Mouse (Mus musculus) limb, embryonic 11.5 days (tissue): ENCODE measurements around the gene Slc22a13. TPM values are rescaled to one million over a fixed set of nuclear protein-coding genes. Genes with fewer than 3 reads are reported as not detected.
"Not testable (repeated sequence)": the region's sequence is repeated elsewhere in the genome, so short reads cannot be mapped to it uniquely, and the experiment has no call there.

Experiments
- ATAC-seq: fragments of 200-750 bp; cut with Nextera tagmentation; 2 replicates; pipeline ENCODE4 v1.8.0; 2017; ENCODE audit warnings: low read depth; ENCODE audit not compliant: insufficient number of reproducible peaks, low FRiP score, low TSS enrichment
- DNase-seq: peaks from one replicate; pipeline ENCODE4 v3.0.0-alpha.2; 2015; ENCODE audit warnings: low spot score
- H3K27ac ChIP-seq: fragments of 300-500 bp; sonication (generic); replicated peaks from 2 replicates; pipeline ENCODE4 v1.5.1; 2014; ENCODE audit warnings: low read depth, mild to moderate bottlenecking, low read length
- H3K27me3 ChIP-seq: fragments of 300-500 bp; sonication (generic); 2 replicates; pipeline ENCODE4 v1.6.1; 2014; ENCODE audit warnings: mild to moderate bottlenecking, low read length, mixed read lengths; ENCODE audit not compliant: control insufficient read depth, insufficient read depth
- H3K36me3 ChIP-seq: fragments of 300-500 bp; sonication (generic); 2 replicates; pipeline ENCODE4 v1.6.1; 2014; ENCODE audit warnings: mild to moderate bottlenecking, low read length, moderate library complexity, mixed read lengths; ENCODE audit not compliant: control insufficient read depth, insufficient read depth
- H3K4me1 ChIP-seq: fragments of 300-500 bp; sonication (generic); 2 replicates; pipeline ENCODE4 v1.6.1; 2014; ENCODE audit warnings: low read length, mixed read lengths; ENCODE audit not compliant: control insufficient read depth, insufficient read depth
- H3K4me2 ChIP-seq: fragments of 300-500 bp; sonication (generic); 2 replicates; pipeline ENCODE4 v1.6.1; 2014; ENCODE audit warnings: low read depth, mild to moderate bottlenecking, moderate library complexity; ENCODE audit not compliant: severe bottlenecking
- H3K4me3 ChIP-seq: fragments of 300-500 bp; sonication (generic); 2 replicates; pipeline ENCODE4 v1.5.1; 2014; ENCODE audit warnings: low read depth, low read length
- H3K9ac ChIP-seq: fragments of 300-500 bp; sonication (generic); 2 replicates; pipeline ENCODE4 v1.6.1; 2014; ENCODE audit warnings: mild to moderate bottlenecking, low read length
- H3K9me3 ChIP-seq: fragments of 300-500 bp; sonication (generic); 2 replicates; pipeline ENCODE4 v1.6.1; 2016; ENCODE audit warnings: low read length; ENCODE audit not compliant: control insufficient read depth
- WGBS: fragments of 180-500 bp; shearing (Covaris S2); extraction: QIAGEN DNeasy Blood & Tissue Kit; methylation state at CpG from one replicate; pipeline ENCODE4 v1.1.7; 2014; 5-methylcytosine and 5-hydroxymethylcytosine counted together
- polyA plus RNA-seq: library from polyadenylated mRNA; unstranded; fragments of >200 nt; fragmentation: Nextera tagmentation; extraction: Ambion mirVana; gene quantifications from 2 replicates; pipeline ENCODE4 v1.2.1, GENCODE M21; 2014

Gene Slc22a13
- polyA plus RNA-seq, 1 experiment from 2014 or later, result not detected

DNA sequence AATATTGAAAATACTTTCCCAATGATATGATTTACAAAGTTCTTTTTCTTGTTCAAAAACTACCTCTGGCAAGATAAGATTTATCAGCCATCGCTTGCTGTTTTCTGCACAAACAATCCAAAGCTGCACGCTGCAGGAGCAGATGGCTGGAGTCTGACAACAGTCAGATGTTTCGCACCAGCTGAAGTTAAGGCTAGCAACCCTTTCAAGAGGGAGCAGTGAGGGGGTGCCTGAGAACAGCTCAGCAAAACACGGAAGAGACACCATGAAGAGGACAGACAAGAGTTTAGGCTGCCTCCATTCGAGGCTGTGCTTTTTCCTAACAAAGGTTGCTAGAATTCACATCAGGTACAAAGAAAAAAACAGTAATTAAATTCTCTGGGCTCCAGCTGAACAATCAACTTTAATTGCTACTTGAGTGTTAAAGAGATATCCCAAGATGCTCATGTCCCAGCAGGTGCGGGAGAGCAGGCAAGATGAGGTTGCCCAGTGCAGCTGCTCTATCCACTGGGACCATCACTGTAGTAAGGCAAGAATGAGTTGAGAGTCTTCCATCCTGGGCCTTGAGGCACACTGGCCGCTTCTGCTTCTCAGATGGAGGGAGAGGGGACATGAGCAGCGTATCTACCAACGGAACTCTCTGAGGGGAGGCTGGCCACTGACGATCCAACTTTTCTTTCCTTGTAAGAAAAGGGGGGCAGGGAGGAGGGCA lies 31.5 kb upstream of the Slc22a13 start:
- DNase-seq (no peak), ATAC-seq (no peak)
- Histone ChIP-seq H3K4me1 (no peaks in the 10 kb centered on the region), H3K27ac (no peak overlapping the region), H3K9me3 (no peaks in the 10 kb centered on the region), H3K4me3 (no peak overlapping the region), H3K4me2 (no peak overlapping the region), H3K9ac (no peak overlapping the region), H3K27me3 (no peaks in the 10 kb centered on the region), H3K36me3 (no peaks in the 10 kb centered on the region; the same call in 1 of the 2 replicates)
- 93% methylated on average over 10 of the region's 10 CpGs for WGBS

- Histone ChIP-seq H3K4me2 (no peak overlapping the region), H3K27ac (no peak overlapping the region), H3K9ac (no peak overlapping the region), H3K27me3 (no peaks in the 10 kb centered on the region), H3K4me1 (no peaks in the 10 kb centered on the region), H3K9me3 (no peaks in the 10 kb centered on the region), H3K36me3 (no peaks in the 10 kb centered on the region; the same call in 1 of the 2 replicates), H3K4me3 (no peak overlapping the region)
- WGBS, result 92% methylated on average over 3 of the region's 3 CpGs
- no peak for ATAC-seq
- no peak for DNase-seq
Observed at GRCm38 (mm10) chr9:119239274-119239673, 30.4 kb upstream of the Slc22a13 start.

- Histone ChIP-seq H3K4me2 (no peak overlapping the region), H3K4me1 (no peaks in the 10 kb centered on the region), H3K9me3 (no peaks in the 10 kb centered on the region), H3K27ac (no peak overlapping the region), H3K9ac (no peak overlapping the region), H3K4me3 (no peak overlapping the region), H3K27me3 (no peaks in the 10 kb centered on the region), H3K36me3 (no peaks in the 10 kb centered on the region; the same call in 1 of the 2 replicates)
- WGBS, result 88% methylated on average over 4 of the region's 4 CpGs
- ATAC-seq (no peak), DNase-seq (no peak)
Observed at GRCm38 (mm10) chr9:119238796-119239195, 29.9 kb upstream of the Slc22a13 start.

GRCm38 (mm10) chr9:119231552-119231951 lies 22.7 kb upstream of the Slc22a13 start:
- H3K4me3 ChIP-seq, result no peak overlapping the region
- ATAC-seq (no peak), DNase-seq (no peak)
- no peaks in the 10 kb centered on the region for H3K36me3 ChIP-seq
- no peaks in the 10 kb centered on the region for H3K4me1 ChIP-seq
- no peaks in the 10 kb centered on the region for H3K27me3 ChIP-seq
- no peak overlapping the region for H3K9ac ChIP-seq
- H3K9me3 ChIP-seq, result no peaks in the 10 kb centered on the region
- no peak overlapping the region for H3K27ac ChIP-seq
- 97% methylated on average over 7 of the region's 7 CpGs for WGBS
- no peak overlapping the region for H3K4me2 ChIP-seq

DNA sequence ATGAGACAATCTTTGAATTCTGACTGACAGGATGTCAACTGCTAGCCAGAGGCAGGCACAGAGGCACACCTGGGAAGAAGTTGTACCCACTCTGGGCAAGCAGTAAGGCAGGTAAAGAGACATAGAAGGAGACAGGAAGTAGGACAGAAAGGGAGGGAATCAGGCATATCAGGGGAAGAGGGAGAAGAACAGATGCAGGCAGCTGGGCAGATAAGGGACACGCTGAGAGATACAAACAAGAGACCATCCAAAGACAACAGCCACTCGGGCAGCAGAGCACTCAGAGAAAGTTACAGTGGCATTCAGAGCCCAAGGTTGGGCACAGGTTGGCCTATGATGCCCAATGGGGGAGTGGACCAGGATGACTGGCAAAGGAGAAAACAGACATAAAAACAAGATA lies 21.9 kb upstream of the Slc22a13 start:
- no peaks in the 10 kb centered on the region for H3K4me1 ChIP-seq
- H3K9ac ChIP-seq, result no peak overlapping the region
- H3K27me3 ChIP-seq, result no peaks in the 10 kb centered on the region
- ATAC-seq (no peak), DNase-seq (no peak)
- no peak overlapping the region for H3K4me3 ChIP-seq
- no peak overlapping the region for H3K4me2 ChIP-seq
- H3K9me3 ChIP-seq, result no peaks in the 10 kb centered on the region
- 92% methylated on average over 2 of the region's 2 CpGs for WGBS
- no peak overlapping the region for H3K27ac ChIP-seq
- H3K36me3 ChIP-seq, result no peaks in the 10 kb centered on the region

GRCm38 (mm10) chr9:119220249-119220648 lies 11.4 kb upstream of the Slc22a13 start:
- Histone ChIP-seq H3K4me1 (no peaks in the 10 kb centered on the region), H3K4me2 (no peak overlapping the region), H3K36me3 (no peaks in the 10 kb centered on the region), H3K9me3 (no peaks in the 10 kb centered on the region), H3K4me3 (no peak overlapping the region), H3K27me3 (no peaks in the 10 kb centered on the region), H3K9ac (no peak overlapping the region), H3K27ac (no peak overlapping the region)
- DNase-seq (no peak), ATAC-seq (no peak)
- 93% methylated on average over 4 of the region's 4 CpGs for WGBS

DNA sequence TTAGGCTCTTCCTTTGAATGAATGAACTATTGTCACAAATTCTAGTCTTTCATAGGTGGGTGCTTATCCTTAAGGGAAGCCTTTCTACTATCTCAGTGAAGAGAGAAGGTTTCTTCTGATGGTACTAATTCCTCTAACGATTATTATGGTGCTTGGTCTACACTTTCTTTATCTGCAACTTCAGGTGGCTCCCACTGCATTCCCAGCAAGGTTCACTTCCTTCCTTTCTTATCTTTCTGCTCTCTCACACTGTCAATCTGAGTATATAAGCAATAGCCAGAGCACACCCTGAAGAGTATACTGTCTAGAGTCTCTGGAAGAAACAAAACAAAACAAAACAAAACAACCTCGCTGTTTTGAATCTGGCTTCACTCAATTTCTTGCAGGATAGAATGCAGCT lies 10.8 kb upstream of the Slc22a13 start:
- H3K27me3 ChIP-seq, result no peaks in the 10 kb centered on the region
- DNase-seq (no peak), ATAC-seq (no peak)
- H3K4me2 ChIP-seq, result no peak overlapping the region
- no peak overlapping the region for H3K27ac ChIP-seq
- 89% methylated on average over 2 of the region's 2 CpGs for WGBS
- H3K36me3 ChIP-seq, result no peaks in the 10 kb centered on the region
- H3K4me1 ChIP-seq, result no peaks in the 10 kb centered on the region
- no peak overlapping the region for H3K9ac ChIP-seq
- no peaks in the 10 kb centered on the region for H3K9me3 ChIP-seq
- no peak overlapping the region for H3K4me3 ChIP-seq

GRCm38 (mm10) chr9:119215341-119215740 lies 6.4 kb upstream of the Slc22a13 start:
- not testable (repeated sequence) for H3K9me3 ChIP-seq, H3K36me3 ChIP-seq, H3K4me3 ChIP-seq, H3K27me3 ChIP-seq, H3K4me2 ChIP-seq, H3K27ac ChIP-seq, H3K9ac ChIP-seq, ATAC-seq, DNase-seq, H3K4me1 ChIP-seq
- 90% methylated on average over 2 of the region's 2 CpGs for WGBS

- DNase-seq (no peak), ATAC-seq (no peak)
- 95% methylated on average over 6 of the region's 6 CpGs for WGBS
- H3K4me3 ChIP-seq, result no peak overlapping the region
- no peaks in the 10 kb centered on the region for H3K27me3 ChIP-seq
- no peak overlapping the region for H3K9ac ChIP-seq
- no peak overlapping the region for H3K4me2 ChIP-seq
- no peaks in the 10 kb centered on the region for H3K4me1 ChIP-seq
- no peaks in the 10 kb centered on the region for H3K9me3 ChIP-seq
- no peak overlapping the region for H3K27ac ChIP-seq
- no peaks in the 10 kb centered on the region for H3K36me3 ChIP-seq
Observed at GRCm38 (mm10) chr9:119214601-119215000, 5.7 kb upstream of the Slc22a13 start.
